Mouse (Mus musculus) forebrain, postnatal 0 days (tissue): ENCODE data around the gene Prtn3. TPM values are rescaled to one million over a fixed set of nuclear protein-coding genes. Genes with fewer than 3 reads are reported as not detected.
A peak's percentile ranks its signal among the peaks of the same experiment; 100 is the strongest.

Source experiments
- ATAC-seq: fragments of 200-750 bp; cut with Nextera tagmentation; 2 replicates; pipeline ENCODE4 v1.8.0; 2017; ENCODE audit warnings: mild to moderate bottlenecking, moderate library complexity
- DNase-seq: peaks from one replicate; pipeline ENCODE4 v3.0.0-alpha.2; 2015
- H3K27ac ChIP-seq: fragments of 300-500 bp; sonication (generic); 2 replicates; pipeline ENCODE4 v1.5.1; 2014; ENCODE audit warnings: low read depth, mild to moderate bottlenecking, antibody characterized with exemption, low read length, moderate library complexity, mixed read lengths
- H3K27me3 ChIP-seq: fragments of 300-500 bp; sonication (generic); 2 replicates; pipeline ENCODE4 v1.6.1; 2014; ENCODE audit warnings: mild to moderate bottlenecking, low read length, mixed read lengths; ENCODE audit not compliant: insufficient read depth
- H3K36me3 ChIP-seq: fragments of 300-500 bp; sonication (generic); 2 replicates; pipeline ENCODE4 v1.6.1; 2014; ENCODE audit warnings: mild to moderate bottlenecking, moderate library complexity; ENCODE audit not compliant: insufficient read depth
- H3K4me1 ChIP-seq: fragments of 300-500 bp; sonication (generic); 2 replicates; pipeline ENCODE4 v1.6.1; 2014; ENCODE audit warnings: antibody characterized with exemption; ENCODE audit not compliant: insufficient read depth
- H3K4me2 ChIP-seq: fragments of 300-500 bp; sonication (generic); 2 replicates; pipeline ENCODE4 v1.6.1; 2014; ENCODE audit warnings: low read depth, mild to moderate bottlenecking, moderate library complexity
- H3K4me3 ChIP-seq: fragments of 300-500 bp; sonication (generic); 2 replicates; pipeline ENCODE4 v1.5.1; 2014; ENCODE audit warnings: low read depth, low read length, mixed read lengths
- H3K9ac ChIP-seq: fragments of 300-500 bp; sonication (generic); 2 replicates; pipeline ENCODE4 v1.6.1; 2014; ENCODE audit warnings: mild to moderate bottlenecking
- H3K9me3 ChIP-seq: fragments of 300-500 bp; sonication (generic); 2 replicates; pipeline ENCODE4 v1.6.1; 2016; ENCODE audit warnings: low read length
- CTCF ChIP-seq: sonication (generic); IDR thresholded peaks from 2 replicates; pipeline ENCODE4 v1.5.1; 2016; ENCODE audit warnings: antibody characterized with exemption, control low read depth, low read depth
- WGBS: fragments of 180-500 bp; shearing (Covaris S2); extraction: QIAGEN DNeasy Blood & Tissue Kit; methylation state at CpG from one replicate; pipeline ENCODE4 v1.1.7; 2014; 5-methylcytosine and 5-hydroxymethylcytosine counted together
- polyA plus RNA-seq: library from polyadenylated mRNA; unstranded; fragments of >200 nt; fragmentation: Nextera tagmentation; extraction: Ambion mirVana; gene quantifications from 2 replicates; pipeline ENCODE4 v1.2.1, GENCODE M21; 2015
- total RNA-seq: library from RNA; depleted of rRNA; stranded (reverse); fragments of >200 nt; gene quantifications from 2 replicates; pipeline ENCODE4 v1.2.3, GENCODE M21; 2014

Prtn3 gene
- total and polyA plus RNA-seq, 2 experiments from 2014 or later, result 4.9 to 15.4 TPM

GRCm38 (mm10) chr10:79910556-79910955 lies 36.3 kb downstream of the Prtn3 start, which contains the start of gene Gm26602:
TSS of gene Gm26602 (plus strand) at chr10:79910856.
- Histone ChIP-seq H3K4me3 (no peak within 1 kb of the TSS), H3K4me1 (peaks cover 6% of the 10 kb centered on the region), H3K9ac (peak within 1 kb of the TSS; percentile 94; the same call in 1 of the 2 replicates), H3K27me3 (no peaks in the 10 kb centered on the region), H3K36me3 (peaks cover 29% of the 10 kb centered on the region; the same call in 1 of the 2 replicates), H3K27ac (peak within 1 kb of the TSS; percentile 97), H3K9me3 (no peaks in the 10 kb centered on the region), H3K4me2 (peak within 1 kb of the TSS; percentile 45)
- 95% methylated on average over 4 of the region's 4 CpGs for WGBS
- DNase-seq (no peak), ATAC-seq (no peak)
- TF ChIP-seq CTCF, result no peak

GRCm38 (mm10) chr10:79912412-79912811 lies 38.1 kb downstream of the Prtn3 start:
- DNase-seq (no peak), ATAC-seq (no peak)
- Histone ChIP-seq H3K27ac (no peak overlapping the region), H3K4me1 (peaks cover 16% of the 10 kb centered on the region), H3K4me2 (no peak overlapping the region), H3K9ac (no peak overlapping the region), H3K4me3 (no peak overlapping the region), H3K36me3 (peaks cover 17% of the 10 kb centered on the region; the same call in 1 of the 2 replicates), H3K9me3 (no peaks in the 10 kb centered on the region), H3K27me3 (no peaks in the 10 kb centered on the region)
- no peak for TF ChIP-seq CTCF
- WGBS, result 74% methylated on average over 20 of the region's 20 CpGs

- H3K9me3 ChIP-seq, result no peaks in the 10 kb centered on the region
- peaks cover 17% of the 10 kb centered on the region for H3K27me3 ChIP-seq
- WGBS, result 66% methylated on average over 11 of the region's 11 CpGs
- no peak overlapping the region for H3K27ac ChIP-seq
- TF ChIP-seq CTCF, result no peak
- ATAC-seq (no peak), DNase-seq (no peak)
- H3K9ac ChIP-seq, result no peak overlapping the region
- H3K4me3 ChIP-seq, result no peak overlapping the region
- H3K36me3 ChIP-seq, result peaks cover 17% of the 10 kb centered on the region; the same call in 1 of the 2 replicates
- H3K4me2 ChIP-seq, result no peak overlapping the region
- peaks cover 16% of the 10 kb centered on the region for H3K4me1 ChIP-seq
Observed at GRCm38 (mm10) chr10:79914131-79914947, 40.1 kb downstream of the Prtn3 start.

- Histone ChIP-seq H3K4me1 (peaks cover 14% of the 10 kb centered on the region), H3K4me2 (peak overlapping the region; percentile 94; the same call in 1 of the 2 replicates), H3K36me3 (peaks cover 17% of the 10 kb centered on the region; the same call in 1 of the 2 replicates), H3K27me3 (peaks cover 24% of the 10 kb centered on the region), H3K4me3 (no peak overlapping the region), H3K9me3 (no peaks in the 10 kb centered on the region), H3K9ac (no peak overlapping the region), H3K27ac (no peak overlapping the region)
- DNase-seq, result no peak
- ATAC-seq, result no peak
- no peak for TF ChIP-seq CTCF
- WGBS, result 64% methylated on average over 7 of the region's 7 CpGs
Observed at GRCm38 (mm10) chr10:79914948-79915596, 40.8 kb downstream of the Prtn3 start.

GRCm38 (mm10) chr10:79916081-79916480 lies 41.8 kb downstream of the Prtn3 start:
- H3K27ac ChIP-seq, result peak overlapping the region; percentile 71
- H3K9ac ChIP-seq, result peak overlapping the region; percentile 91
- H3K4me1 ChIP-seq, result peaks cover 14% of the 10 kb centered on the region
- no peaks in the 10 kb centered on the region for H3K9me3 ChIP-seq
- H3K4me2 ChIP-seq, result peak overlapping the region; percentile 94
- H3K4me3 ChIP-seq, result peak overlapping the region; percentile 75
- TF ChIP-seq CTCF, result no peak
- peaks cover 10% of the 10 kb centered on the region; the same call in 1 of the 2 replicates for H3K36me3 ChIP-seq
- 4% methylated on average over 8 of the region's 8 CpGs for WGBS
- H3K27me3 ChIP-seq, result peaks cover 34% of the 10 kb centered on the region
- DNase-seq (no peak), ATAC-seq (peak; percentile 15; the same call in 1 of the 2 replicates)

GRCm38 (mm10) chr10:79916808-79917531 lies 42.7 kb downstream of the Prtn3 start, which contains the start of gene Kiss1r:
TSS of gene Kiss1r (plus strand) at chr10:79916971.
- H3K4me3 ChIP-seq, result peak within 1 kb of the TSS; percentile 75
- WGBS, result 3% methylated on average over 41 of the region's 42 CpGs
- peak within 1 kb of the TSS; percentile 91 for H3K9ac ChIP-seq
- DNase-seq, result peak; percentile 82
- TF ChIP-seq CTCF, result no peak
- H3K36me3 ChIP-seq, result peaks cover 1% of the 10 kb centered on the region; the same call in 1 of the 2 replicates
- peaks cover 14% of the 10 kb centered on the region for H3K4me1 ChIP-seq
- no peaks in the 10 kb centered on the region for H3K9me3 ChIP-seq
- ATAC-seq, result peak; percentile 89
- peak within 1 kb of the TSS; percentile 71 for H3K27ac ChIP-seq
- H3K4me2 ChIP-seq, result peak within 1 kb of the TSS; percentile 94
- H3K27me3 ChIP-seq, result peaks cover 42% of the 10 kb centered on the region
